Mouse (Mus musculus): ENCODE data around the gene Hsbp1.
A peak's percentile ranks its signal among the peaks of the same experiment; 100 is the strongest.
"Not testable (repeated sequence)": the region's sequence is repeated elsewhere in the genome, so short reads cannot be mapped to it uniquely, and the experiment has no call there.

Hsbp1 gene

DNA sequence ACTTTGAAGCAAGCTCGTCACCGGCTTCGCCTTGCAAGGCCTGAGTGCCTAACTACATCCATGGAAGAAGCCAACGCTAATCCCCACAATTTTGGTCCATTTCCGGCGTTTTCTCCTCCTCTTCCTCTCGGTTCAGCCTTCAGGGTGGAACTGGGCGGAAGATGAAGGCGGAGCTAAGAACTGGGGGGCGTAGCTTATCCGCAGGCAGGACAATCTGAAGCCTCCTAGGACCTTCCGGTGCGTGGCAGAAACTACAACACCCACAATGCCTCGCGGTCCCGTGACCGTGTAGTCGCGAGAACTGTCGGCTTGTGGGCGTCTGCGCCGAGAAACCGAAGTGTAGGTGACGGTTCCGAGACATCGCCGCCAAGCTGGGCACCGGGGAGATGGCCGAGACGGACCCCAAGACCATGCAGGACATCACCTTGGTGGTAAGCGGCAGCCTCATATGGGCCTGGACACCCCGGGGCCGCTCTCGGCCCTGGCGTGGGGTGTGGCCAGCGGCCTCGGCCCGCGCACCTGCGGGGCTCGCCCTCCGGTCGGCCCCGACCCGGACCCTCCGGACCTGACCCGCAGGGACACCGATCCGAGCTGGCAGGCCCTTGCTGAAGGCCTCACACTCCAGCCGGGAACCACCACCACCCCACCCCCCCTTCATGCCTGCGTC is at the start of gene Hsbp1:
Gene Hsbp1 (plus strand): TSS at position 299 of the 667 bp plus-strand sequence.
- DNase-seq, result peak; percentile 92

DNA sequence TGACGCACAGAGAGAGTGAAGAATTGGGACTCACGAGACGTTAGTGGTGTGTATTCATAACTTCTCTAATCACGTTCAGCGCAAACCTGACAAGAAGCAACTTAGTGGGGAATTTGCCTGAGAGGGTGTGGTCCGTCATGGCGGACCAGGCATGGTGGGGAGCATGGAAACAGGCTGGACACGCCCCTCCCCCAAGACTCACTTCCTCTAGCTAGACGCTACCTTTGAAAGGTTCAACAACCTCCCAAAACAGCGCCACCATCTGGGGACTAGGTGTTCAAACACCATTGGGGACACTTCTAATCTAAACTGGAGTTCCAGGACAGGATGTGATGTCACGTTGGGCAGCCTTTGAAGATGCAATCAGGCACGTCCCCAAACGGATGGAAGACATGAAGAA is 48.8 kb upstream of the Hsbp1 start:
- DNase-seq, result no peak

- peak; percentile 18 for DNase-seq
Measured at GRCm38 (mm10) chr8:119297752-119298151, 46.5 kb upstream of the Hsbp1 start.

GRCm38 (mm10) chr8:119300335-119300734 is 44.0 kb upstream of the Hsbp1 start:
- DNase-seq, result no peak

GRCm38 (mm10) chr8:119304196-119304595 is 40.1 kb upstream of the Hsbp1 start:
- DNase-seq, result no peak

- no peak for DNase-seq
Measured at GRCm38 (mm10) chr8:119311412-119311811, 32.9 kb upstream of the Hsbp1 start.

GRCm38 (mm10) chr8:119323215-119323614 is 21.1 kb upstream of the Hsbp1 start:
- DNase-seq, result no peak

DNA sequence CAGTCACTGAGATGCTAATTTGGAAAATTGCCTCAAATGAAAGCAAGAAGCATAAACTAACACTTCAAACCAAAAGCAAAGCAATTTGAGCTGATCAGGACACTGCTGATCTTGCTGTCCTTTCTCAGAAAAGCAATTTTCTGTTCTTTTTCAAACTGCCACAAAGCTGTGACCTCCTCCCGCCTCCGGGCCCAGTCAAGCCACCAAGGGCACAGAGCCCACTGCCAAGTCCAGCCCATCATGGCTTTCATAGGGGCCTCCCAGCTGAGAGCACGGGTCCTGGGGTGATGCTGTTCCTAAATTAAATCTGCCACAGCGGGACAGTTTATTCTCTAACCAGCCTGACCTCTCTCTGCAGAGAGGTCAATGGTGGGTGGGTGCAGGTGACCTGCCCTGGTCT is 4.7 kb upstream of the Hsbp1 start:
- no peak for DNase-seq

DNA sequence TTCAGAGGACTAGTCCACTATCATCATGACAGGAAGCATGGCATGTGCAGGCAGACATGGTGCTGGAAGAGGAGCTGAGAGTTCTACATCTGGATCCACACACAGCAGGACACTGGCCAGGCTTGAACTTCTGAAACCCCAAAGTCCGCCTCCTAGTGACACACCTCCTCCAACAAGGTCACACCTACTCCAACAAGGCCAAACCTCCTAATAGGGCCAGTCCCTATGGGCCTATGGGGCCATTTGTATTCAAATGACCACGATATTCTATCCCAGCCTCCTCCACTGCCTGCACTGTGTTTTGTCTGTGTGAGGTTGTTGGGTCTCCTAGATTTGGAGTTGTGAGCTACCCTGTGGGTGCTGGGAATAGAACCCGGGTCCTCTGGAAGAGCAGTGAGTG is 682 bp upstream of the Hsbp1 start:
- no peak for DNase-seq

DNA sequence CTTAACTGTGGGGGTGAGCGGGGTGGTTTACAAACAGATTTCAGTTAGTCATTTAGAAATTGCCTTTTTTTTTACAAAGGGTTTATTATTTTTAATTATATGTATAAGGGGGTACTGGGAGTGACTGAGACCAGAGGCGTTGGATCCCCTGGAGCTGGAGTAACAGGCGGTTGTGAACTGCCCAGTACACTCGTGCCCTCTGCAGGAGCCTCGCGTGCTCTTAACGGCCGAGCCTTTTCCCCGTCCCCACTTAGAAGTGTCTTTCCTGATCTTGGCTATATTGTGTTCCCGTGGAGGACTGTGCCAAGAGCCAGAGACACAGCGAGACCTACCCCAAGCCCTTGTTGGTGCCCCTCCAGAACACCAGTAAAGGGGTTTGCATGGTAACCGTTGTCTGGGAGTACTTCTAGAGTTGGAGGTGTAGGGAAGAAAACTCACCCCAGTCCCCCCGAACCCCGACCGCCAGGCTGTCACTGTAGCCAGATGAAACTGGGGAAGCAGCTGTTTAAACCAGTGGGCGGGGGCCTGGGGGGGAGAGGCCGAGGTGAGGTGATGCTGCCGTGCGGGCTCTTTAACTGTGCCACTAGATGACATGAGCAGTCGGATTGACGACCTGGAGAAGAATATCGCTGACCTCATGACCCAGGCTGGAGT is 868 bp downstream of the Hsbp1 start:
- DNase-seq, result peak; percentile 19

GRCm38 (mm10) chr8:119345683-119346075 is 1.4 kb downstream of the Hsbp1 start:
- no peak for DNase-seq

DNA sequence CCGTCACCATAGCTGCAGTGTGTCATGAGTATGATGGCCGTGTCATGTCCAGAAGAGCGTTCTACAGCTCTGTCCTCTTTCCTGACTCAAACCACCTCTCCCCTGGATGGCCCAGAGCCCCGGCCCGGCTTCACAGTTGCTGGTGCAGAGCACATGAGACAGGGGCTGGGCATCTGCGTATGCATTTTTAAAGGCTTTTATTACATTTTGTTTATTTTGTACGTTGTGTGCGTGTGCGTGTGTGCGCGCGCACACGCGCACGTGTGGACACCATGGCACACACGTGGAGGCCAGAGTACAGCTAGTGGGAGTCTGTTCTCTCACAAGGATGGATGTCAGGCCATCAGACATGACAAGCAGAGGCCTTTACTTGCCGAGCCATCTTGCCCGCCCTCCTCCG is 7.4 kb downstream of the Hsbp1 start:
- no peak for DNase-seq

DNA sequence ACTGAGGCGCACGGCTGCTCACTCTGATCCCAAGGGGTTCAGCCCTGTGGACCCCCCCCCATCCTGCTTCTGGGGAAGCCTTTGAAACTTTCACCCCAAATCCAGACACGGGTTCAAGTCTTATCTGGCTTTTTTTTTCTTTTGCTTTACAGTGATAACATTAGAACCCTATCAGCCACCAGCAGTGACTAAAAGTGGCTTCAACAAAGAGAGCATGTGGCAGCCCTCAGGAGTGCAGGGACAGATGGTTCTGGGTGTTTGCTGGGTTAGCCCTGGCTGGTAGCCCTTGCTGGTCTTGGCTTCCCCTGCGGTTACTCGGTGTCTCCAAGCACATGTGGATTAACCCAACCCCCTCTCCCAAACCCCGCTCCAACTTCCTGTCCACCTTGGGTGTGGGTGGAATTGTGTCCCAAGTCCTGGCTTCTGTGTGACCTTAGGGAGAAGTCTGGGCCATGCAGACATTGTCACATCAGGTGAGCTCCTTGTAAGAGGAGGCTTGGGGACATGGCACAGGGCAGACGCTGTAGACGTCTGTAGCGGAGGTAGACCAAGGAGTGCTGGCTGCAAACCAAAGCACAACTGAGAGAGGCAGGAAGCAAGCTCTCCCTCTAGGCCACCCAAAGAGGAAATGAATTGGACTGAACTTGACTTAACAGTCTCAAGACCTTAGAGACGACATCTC is 8.8 kb downstream of the Hsbp1 start:
- DNase-seq, result no peak

GRCm38 (mm10) chr8:119353659-119354023 is 9.4 kb downstream of the Hsbp1 start:
- no peak for DNase-seq

- not testable (repeated sequence) for DNase-seq
Measured at GRCm38 (mm10) chr8:119356631-119357030, 12.3 kb downstream of the Hsbp1 start.

DNA sequence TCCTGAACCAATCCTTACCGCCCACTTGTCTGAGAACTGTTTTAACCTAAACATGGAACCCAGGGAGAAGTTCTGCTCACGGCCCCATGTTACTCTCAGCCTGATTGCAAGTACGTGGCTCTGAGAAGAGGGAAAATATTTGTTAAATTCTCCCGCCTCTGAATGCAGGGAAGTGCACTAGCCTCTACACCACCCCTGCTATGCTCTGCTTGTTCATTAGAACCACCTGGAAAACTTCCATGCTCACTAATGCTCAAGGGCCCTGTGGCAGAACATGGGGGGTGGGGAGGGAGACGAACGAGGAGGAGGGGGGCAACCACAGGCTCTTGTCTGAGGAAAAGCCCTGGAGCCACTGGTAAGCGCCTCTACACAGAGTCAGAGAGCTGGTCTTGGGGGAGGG is 13.9 kb downstream of the Hsbp1 start:
- DNase-seq, result no peak

DNA sequence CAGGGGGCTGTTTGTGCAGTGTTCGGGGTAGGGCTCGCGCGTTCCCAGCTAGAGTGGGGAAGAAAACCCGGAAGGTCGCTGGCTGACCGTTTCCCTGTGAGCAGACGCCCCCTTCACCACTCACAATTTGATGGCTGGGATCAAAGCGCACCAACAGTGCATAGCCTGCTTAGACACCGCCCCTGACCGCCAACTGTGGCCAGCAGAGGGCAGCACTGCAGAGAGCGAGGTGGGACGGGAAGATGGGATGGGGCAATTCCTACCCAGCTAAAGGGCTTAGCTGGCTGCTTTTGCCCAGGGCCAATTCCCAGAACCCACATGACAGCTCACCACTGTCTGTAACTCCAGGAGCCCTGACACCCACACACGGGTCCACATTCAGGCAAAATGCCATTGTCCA is 14.5 kb downstream of the Hsbp1 start:
- no peak for DNase-seq

GRCm38 (mm10) chr8:119360686-119361295 is 16.5 kb downstream of the Hsbp1 start:
- no peak for DNase-seq

GRCm38 (mm10) chr8:119374716-119375115 is 30.4 kb downstream of the Hsbp1 start:
- not testable (repeated sequence) for DNase-seq

DNA sequence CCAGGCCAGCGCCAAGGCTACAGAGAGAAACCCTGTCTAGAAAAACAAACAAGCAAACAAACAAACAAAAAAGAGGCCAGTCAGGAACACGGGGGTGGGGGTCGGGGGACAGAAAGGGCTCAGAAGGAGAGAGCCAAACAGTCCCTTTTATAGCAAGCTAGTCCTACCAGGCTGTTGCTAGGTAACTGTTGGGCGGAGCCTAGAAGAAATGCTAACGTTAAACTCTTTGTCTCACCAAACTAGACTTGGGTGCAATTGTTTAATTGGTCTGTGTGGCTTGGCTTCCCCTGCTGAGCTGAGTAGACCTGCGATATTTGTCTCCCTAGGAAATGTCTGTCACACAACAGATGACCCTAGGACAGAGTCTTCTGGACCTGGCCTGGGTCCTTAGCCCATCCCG is 34.2 kb downstream of the Hsbp1 start:
- DNase-seq, result no peak

DNA sequence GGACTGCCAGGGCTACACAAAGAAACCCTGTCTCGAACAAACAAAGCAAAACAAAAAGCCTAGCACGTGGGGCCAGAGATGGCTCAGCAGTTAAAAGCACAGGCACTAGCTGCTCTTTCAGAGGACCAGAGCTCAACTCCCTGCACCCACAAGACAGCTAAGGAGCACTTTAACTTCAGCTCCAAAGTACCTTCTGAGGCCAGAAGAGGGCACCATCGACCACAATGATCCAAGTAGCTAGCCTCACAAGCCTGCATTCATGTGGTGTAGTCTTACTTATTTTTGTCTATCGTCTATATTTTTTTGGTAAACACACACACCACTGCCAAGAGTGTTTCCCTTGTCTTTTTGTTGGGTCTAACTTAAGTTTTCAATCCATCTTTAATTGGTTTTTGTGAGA is 36.3 kb downstream of the Hsbp1 start:
- no peak for DNase-seq

DNA sequence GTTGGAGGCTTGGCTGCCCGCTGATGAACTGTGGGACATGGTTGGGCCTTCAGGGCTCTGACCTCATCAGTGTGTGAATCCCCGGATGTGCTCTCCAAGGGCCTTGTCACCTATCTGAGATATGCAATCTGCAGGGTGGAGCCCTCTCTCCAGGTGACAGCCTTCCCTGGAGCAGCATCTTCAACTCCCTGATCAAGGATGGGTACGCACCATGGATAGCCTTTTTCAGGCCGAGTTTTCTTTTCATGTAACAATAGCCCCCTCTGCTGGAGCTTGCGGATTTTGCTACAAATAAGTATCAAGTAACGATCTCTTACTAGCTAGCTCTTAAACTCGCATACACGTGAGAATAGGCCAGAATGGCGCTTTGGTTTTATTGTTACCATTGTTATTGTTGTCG is 40.2 kb downstream of the Hsbp1 start:
- peak; percentile 57 for DNase-seq

GRCm38 (mm10) chr8:119385854-119386253 is 41.6 kb downstream of the Hsbp1 start:
- no peak for DNase-seq

GRCm38 (mm10) chr8:119386988-119387387 is 42.7 kb downstream of the Hsbp1 start:
- no peak for DNase-seq
